Mouse (Mus musculus) gonadal fat pad, adult 2 months (tissue): ENCODE results near the gene Pnmt. TPM values are rescaled to one million over a fixed set of nuclear protein-coding genes. Genes with fewer than 3 reads are reported as not detected.

Experiments used
- DNase-seq: peaks from one replicate; pipeline ENCODE4 v3.0.0-alpha.2; 2012; ENCODE audit warnings: low read depth
- polyA plus RNA-seq: library from polyadenylated mRNA; depleted of rRNA; stranded (reverse); fragments of >200 nt; gene quantifications from 2 replicates; pipeline ENCODE4 v1.2.3, GENCODE M21; 2012

Pnmt gene
- polyA plus RNA-seq, 1 experiment, result 32.4 TPM

- no peak for DNase-seq
Measured at GRCm38 (mm10) chr11:98384216-98384615, 2.0 kb upstream of the Pnmt start.

GRCm38 (mm10) chr11:98384721-98385637 is 1.3 kb upstream of the Pnmt start:
- DNase-seq, result no peak

GRCm38 (mm10) chr11:98386596-98386995 is 346 bp downstream of the Pnmt start:
- no peak for DNase-seq

DNA sequence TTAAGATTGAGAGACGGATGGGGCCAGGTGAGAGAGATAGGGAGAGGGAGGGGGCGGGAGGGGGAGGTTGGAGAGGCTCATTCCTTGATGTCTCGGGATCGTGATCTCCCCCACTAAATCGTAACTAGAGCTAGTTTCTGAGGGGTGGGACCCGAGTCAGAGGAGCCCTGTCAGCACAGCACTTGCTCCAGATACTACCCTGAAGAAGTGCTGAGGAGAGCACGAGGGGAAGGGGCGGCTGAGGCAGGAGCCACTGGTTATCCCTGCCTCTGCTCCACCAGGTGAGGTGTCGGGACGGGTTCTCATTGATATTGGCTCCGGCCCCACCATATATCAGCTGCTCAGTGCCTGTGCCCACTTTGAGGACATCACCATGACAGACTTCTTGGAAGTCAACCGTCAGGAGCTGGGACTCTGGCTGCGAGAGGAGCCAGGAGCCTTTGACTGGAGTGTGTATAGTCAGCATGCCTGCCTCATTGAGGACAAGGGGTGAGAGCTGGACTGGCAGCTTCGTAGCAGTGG is 867 bp downstream of the Pnmt start:
- DNase-seq, result no peak

- DNase-seq, result no peak
Measured at GRCm38 (mm10) chr11:98388282-98388681, 2.0 kb downstream of the Pnmt start.

- no peak for DNase-seq
Measured at GRCm38 (mm10) chr11:98389221-98389780, 3.1 kb downstream of the Pnmt start.

DNA sequence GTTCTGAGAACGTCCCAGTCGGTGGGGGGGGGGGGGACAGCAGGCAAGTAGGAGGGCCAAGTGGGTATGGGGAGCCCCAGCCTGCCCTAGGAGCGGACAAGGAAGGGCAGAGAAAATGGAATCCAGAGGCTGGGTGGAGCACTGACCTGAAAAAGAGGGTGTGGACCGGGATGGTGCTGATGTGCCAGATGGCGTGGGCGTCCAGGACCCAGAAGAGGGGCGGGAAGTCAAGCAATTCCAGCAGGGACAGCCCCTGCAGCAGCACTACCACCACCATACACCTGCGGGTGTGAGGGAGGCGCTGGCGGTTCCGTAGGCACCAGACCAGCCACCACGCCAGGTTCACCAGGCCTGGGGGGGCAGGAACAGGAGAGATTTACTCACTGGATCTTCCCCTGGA is 3.9 kb downstream of the Pnmt start:
- DNase-seq, result no peak

DNA sequence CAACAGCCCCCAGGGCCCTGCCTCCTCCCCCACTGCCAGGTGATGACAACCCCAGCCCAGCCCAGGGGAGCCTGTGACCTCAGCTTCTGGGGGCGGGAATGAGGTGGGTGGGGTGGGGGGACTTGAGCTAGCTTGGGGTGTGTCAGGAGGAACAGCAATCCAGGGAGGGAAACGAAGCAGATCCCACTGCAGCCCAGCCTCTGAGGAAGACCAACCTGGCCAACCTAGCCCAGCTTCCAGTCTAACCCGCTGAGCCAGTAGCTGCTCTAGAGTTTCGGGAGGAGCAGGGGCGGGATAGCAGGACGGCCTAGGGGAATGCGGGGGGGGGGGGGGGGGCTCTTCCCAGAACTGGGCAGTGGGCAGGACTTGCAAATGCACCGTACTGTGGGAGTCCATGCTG is 5.8 kb downstream of the Pnmt start:
- no peak for DNase-seq

DNA sequence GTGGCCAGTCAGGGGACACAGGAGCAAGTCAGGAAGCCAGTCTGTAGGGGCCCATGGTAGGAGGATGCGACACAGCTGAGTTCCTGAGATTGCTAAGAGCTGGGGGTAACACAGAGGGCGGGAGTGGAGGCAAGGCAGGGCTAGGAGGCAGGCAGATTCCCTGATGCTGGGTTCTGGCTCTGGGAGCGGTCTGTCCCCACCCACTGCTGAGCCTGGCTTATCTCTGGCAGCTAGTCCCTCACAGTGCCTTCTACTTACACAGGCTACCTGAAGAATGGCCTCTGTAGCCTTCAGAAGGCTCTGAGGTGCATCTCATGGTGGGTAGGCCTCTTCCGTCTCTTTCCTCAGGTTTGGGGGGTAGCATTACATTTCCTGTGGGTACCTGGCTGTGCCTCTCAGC is 6.4 kb downstream of the Pnmt start:
- DNase-seq, result no peak

- no peak for DNase-seq
Measured at GRCm38 (mm10) chr11:98393317-98393716, 7.1 kb downstream of the Pnmt start.

- DNase-seq, result no peak
Measured at GRCm38 (mm10) chr11:98394301-98394700, 8.1 kb downstream of the Pnmt start.

GRCm38 (mm10) chr11:98395041-98395440 is 8.8 kb downstream of the Pnmt start:
- no peak for DNase-seq

DNA sequence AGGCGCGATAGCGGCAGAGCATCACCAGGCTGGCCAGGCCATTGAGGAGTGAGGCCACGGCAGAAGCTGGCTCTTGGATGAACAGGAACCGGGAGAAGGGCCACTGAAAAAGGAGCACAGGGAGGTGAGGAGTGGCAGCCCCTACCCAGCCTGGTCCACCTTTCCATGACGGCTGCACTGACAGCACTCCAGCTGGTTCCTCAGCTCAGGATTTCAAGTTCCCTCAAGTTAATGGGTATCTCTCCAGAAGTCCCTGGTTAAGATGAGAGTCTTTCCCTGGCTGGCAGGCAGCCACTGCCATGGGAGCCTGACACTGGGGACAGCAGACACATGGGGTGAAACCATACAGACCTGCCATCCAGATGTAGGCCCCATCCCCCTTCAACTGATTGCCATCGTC is 11.7 kb downstream of the Pnmt start:
- DNase-seq, result no peak

- no peak for DNase-seq
Measured at GRCm38 (mm10) chr11:98400161-98400726, 14.0 kb downstream of the Pnmt start, which contains the start of gene Pgap3. TSS of gene Pgap3 (minus strand) at chr11:98400490.

DNA sequence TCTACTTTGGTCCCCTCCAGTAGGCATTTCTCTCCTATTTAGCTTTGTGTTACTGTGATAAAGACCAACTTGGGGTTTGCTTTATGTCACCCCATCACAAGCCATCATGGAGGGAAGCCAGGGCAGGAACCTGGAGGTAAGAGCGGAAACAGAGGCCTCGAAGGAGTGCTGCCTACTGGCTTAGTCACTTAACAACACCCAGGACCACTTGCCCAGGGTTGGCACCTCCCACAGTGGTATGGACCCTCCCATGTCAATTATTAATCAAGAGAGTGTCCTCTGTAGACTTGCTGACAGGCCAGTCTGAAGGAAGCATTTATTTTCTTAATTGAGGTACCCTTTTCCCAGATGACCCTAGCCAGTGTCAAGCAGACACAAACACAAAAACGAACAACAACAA is 14.6 kb downstream of the Pnmt start:
- DNase-seq, result no peak

GRCm38 (mm10) chr11:98406621-98407020 is 20.4 kb downstream of the Pnmt start:
- DNase-seq, result no peak

GRCm38 (mm10) chr11:98408872-98409271 is 22.6 kb downstream of the Pnmt start:
- no peak for DNase-seq

- DNase-seq, result no peak
Measured at GRCm38 (mm10) chr11:98409341-98409822, 23.1 kb downstream of the Pnmt start.

- no peak for DNase-seq
Measured at GRCm38 (mm10) chr11:98412273-98412796, 26.1 kb downstream of the Pnmt start, which contains the start of gene Erbb2. TSS of gene Erbb2 (plus strand) at chr11:98412470.

DNA sequence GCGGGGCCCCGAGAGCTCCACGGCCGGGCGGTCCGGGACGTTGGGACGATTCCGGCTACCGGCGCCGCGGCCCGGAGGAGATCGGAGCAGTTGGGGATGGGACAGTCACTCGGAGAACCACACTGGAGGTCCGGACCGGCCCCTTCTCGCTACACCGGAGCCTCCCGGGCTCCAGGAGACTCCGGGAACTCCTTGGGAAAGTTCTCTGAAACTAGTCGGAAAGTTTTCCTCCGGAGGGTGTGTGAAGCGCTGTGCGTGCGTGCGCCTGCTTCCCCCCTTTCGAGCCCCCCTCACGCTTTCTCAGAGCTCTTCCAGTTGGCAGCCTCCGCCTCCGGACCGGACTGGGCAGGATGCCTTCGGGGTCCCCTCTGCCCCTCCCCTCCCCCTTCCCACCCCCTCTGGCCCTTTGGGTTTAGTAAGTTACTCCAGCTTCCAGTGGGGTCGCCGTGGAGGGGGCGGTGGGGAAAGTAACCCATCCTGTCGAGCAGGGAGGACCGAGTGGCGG is 26.6 kb downstream of the Pnmt start:
- DNase-seq, result no peak

GRCm38 (mm10) chr11:98413731-98414130 is 27.5 kb downstream of the Pnmt start:
- no peak for DNase-seq

GRCm38 (mm10) chr11:98414162-98414561 is 27.9 kb downstream of the Pnmt start:
- no peak for DNase-seq
